Mouse (Mus musculus) heart, postnatal 0 days (tissue): ENCODE results near the gene Rps2.

Source experiments
- CTCF ChIP-seq: IDR thresholded peaks from 2 replicates; pipeline ENCODE4 v1.5.1; 2016; ENCODE audit warnings: antibody characterized with exemption, control low read depth, low read depth
- EP300 ChIP-seq: IDR thresholded peaks from 2 replicates; pipeline ENCODE4 v1.6.1; 2016; ENCODE audit warnings: antibody characterized with exemption, low read depth

- no peak for TF ChIP-seq CTCF
- no peak for TF ChIP-seq EP300
Observed at GRCm38 (mm10) chr17:24699473-24699872, 18.4 kb upstream of the Rps2 start.
